Mouse (Mus musculus) heart, adult 2 months (tissue): ENCODE results near the gene Cish. TPM values are rescaled to one million over a fixed set of nuclear protein-coding genes. Genes with fewer than 3 reads are reported as not detected.

Experiments
- DNase-seq, 2 experiments: peaks; one replicate each; pipeline ENCODE4 v3.0.0; 2021
- H3K27ac ChIP-seq: fragments of 200-600 bp; 2 replicates; pipeline ENCODE4 v1.8.1; 2022
- H3K27me3 ChIP-seq: fragments of 200-500 bp; 2 replicates; pipeline ENCODE4 v1.6.1; 2012; ENCODE audit warnings: mild to moderate bottlenecking, low read length, inconsistent platforms, mixed read lengths; ENCODE audit not compliant: control insufficient read depth, insufficient read depth
- H3K36me3 ChIP-seq: fragments of 200-500 bp; 2 replicates; pipeline ENCODE4 v1.6.1; 2012; ENCODE audit warnings: low read length, inconsistent platforms; ENCODE audit not compliant: control insufficient read depth, insufficient read depth
- H3K4me1 ChIP-seq: fragments of 200-500 bp; 2 replicates; pipeline ENCODE4 v1.6.1; 2011; ENCODE audit warnings: low read length; ENCODE audit not compliant: control insufficient read depth, insufficient read depth
- H3K4me3 ChIP-seq: fragments of 200-600 bp; 2 replicates; pipeline ENCODE4 v1.8.1; 2022
- H3K79me2 ChIP-seq: fragments of 200-500 bp; replicated peaks from 2 replicates; pipeline ENCODE4 v1.6.1; 2012; ENCODE audit warnings: mild to moderate bottlenecking, inconsistent platforms, low read length, moderate library complexity, mixed read lengths; ENCODE audit not compliant: control insufficient read depth, insufficient read depth
- H3K9ac ChIP-seq: fragments of 200-500 bp; 2 replicates; pipeline ENCODE4 v1.6.1; 2012; ENCODE audit warnings: low read depth, mild to moderate bottlenecking, control low read depth, inconsistent platforms, low read length, mixed read lengths
- CTCF ChIP-seq: fragments of 200-600 bp; IDR thresholded peaks from 2 replicates; pipeline ENCODE4 v1.8.1; 2022; ENCODE audit warnings: antibody characterized with exemption, mild to moderate bottlenecking, moderate library complexity
- EP300 ChIP-seq: fragments of 200-500 bp; IDR thresholded peaks from 2 replicates; pipeline ENCODE4 v1.6.1; 2011; ENCODE audit warnings: low read depth, low read length, control low read depth; ENCODE audit not compliant: insufficient read depth
- POLR2A ChIP-seq: fragments of 200-500 bp; IDR thresholded peaks from 2 replicates; pipeline ENCODE4 v1.6.1; 2011; ENCODE audit warnings: mild to moderate bottlenecking, low read depth, low read length, control low read depth; ENCODE audit not compliant: insufficient read depth
- WGBS: fragments of 180-500 bp; shearing (Covaris S2); methylation state at CpG from one replicate; pipeline ENCODE4 v1.1.7; 2018; 5-methylcytosine and 5-hydroxymethylcytosine counted together
- intact Hi-C: fragments of 180-260 bp; cut with DNase I; formaldehyde crosslinking; loops from one replicate; pipeline ENCODE4 v1.15.1; 2025
- polyA plus RNA-seq: library from polyadenylated mRNA; depleted of rRNA; stranded (reverse); fragments of >200 nt; gene quantifications from 2 replicates; pipeline ENCODE4 v1.2.3, GENCODE M21; 2012
- total RNA-seq, 2 experiments: library from RNA; stranded (reverse); gene quantifications; 2 replicates each; pipeline ENCODE4 v1.2.3; 2021

Gene Cish
- total and polyA plus RNA-seq, 3 experiments, result 118 to 167 (median 151) TPM

DNA sequence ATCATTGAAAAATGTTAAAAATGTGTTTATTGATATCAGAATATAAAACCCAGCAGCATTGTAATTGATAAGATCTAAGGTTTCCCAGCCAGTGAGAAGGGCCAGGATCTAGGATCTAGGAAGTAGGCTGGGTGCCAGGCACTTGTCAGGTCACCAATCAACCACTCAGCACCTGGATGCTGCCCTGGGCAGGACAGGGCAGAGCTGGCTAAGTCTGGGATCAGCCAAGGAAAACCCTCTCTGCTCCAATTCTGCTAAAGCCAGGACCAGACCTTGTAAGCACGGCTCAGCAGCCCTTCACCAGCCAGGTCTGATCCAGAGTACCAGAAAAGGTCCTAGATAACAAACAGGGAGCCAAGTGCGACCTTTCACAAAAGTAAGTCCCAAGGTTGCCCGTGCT lies 40.9 kb upstream of the Cish start:
- Histone ChIP-seq H3K27me3 (no peaks in the 10 kb centered on the region), H3K27ac (peak overlapping the region; percentile 84), H3K4me3 (no peak overlapping the region), H3K9ac (no peak overlapping the region), H3K79me2 (no peaks in the 10 kb centered on the region), H3K36me3 (peaks cover 2% of the 10 kb centered on the region; the same call in 1 of the 2 replicates), H3K4me1 (peaks cover 4% of the 10 kb centered on the region)
- no peak for DNase-seq
- 63% methylated on average over 3 of the region's 3 CpGs for WGBS
- intact Hi-C loops, result loop anchor here (10.0 kb wide), 1 partner anchor 90 kb away; no protein-coding TSS in a partner anchor
- TF ChIP-seq EP300 (no peak), CTCF (no peak), POLR2A (no peak)

DNA sequence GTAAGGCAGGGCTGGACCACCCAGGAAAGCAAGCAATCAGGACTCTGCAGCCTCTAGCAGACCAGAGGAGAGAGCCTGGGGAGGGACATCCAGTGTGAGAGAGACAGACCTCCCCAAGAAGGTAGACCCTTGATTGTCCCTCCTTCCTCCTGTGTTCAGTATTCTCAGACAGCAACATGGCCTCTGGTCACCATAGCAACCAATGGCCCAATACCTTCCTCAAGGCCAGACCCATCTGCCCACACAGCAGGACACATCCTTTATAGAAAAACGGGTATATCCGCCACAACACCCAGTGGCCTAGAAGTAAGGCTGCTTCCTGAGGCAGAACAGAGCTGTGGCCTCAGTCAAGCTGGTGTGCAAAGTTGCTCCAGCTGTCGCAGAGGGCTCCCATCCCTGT lies 40.2 kb upstream of the Cish start:
- intact Hi-C loops, result loop anchor here (10.0 kb wide), 1 partner anchor 91 kb away; no protein-coding TSS in a partner anchor
- H3K4me3 ChIP-seq, result no peak overlapping the region

DNA sequence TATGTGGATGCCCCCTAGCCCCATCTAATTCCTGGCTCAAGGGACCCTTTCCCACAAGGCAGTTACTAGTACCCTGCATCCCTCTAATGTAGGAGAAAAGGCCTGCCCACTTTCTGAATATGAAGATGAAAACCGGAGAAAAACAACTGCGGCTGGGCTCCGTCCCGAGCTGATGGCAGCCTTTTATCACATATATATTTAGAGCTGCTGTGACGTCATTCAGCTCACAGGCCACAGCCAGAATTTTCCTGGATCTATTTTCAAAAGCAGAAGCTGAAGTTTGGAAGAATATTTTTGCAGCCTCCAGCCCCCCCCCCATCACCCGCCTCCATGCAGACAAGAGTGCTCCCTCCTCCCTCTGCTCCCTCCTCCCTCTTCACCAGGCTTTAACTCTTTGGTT lies 36.3 kb upstream of the Cish start:
- 19% methylated on average over 6 of the region's 6 CpGs for WGBS
- intact Hi-C loops, result loop anchor here (10.0 kb wide), 1 partner anchor 95 kb away; no protein-coding TSS in a partner anchor
- no peak overlapping the region for H3K4me3 ChIP-seq
- TF ChIP-seq EP300 (no peak), POLR2A (no peak), CTCF (no peak)
- H3K36me3 ChIP-seq, result peaks cover 2% of the 10 kb centered on the region; the same call in 1 of the 2 replicates
- DNase-seq, result no peak
- H3K4me1 ChIP-seq, result peaks cover 4% of the 10 kb centered on the region
- H3K9ac ChIP-seq, result no peak overlapping the region
- H3K27me3 ChIP-seq, result no peaks in the 10 kb centered on the region
- H3K79me2 ChIP-seq, result no peaks in the 10 kb centered on the region
- H3K27ac ChIP-seq, result peak overlapping the region; percentile 72

More for the DNA sequence above, 40.2 kb upstream of the Cish start:
- peaks cover 4% of the 10 kb centered on the region for H3K4me1 ChIP-seq
- TF ChIP-seq POLR2A (no peak), EP300 (no peak), CTCF (no peak)
- DNase-seq, result no peak
- WGBS, result 68% methylated on average over 3 of the region's 3 CpGs
- no peaks in the 10 kb centered on the region for H3K79me2 ChIP-seq
- peaks cover 2% of the 10 kb centered on the region; the same call in 1 of the 2 replicates for H3K36me3 ChIP-seq
- no peak overlapping the region for H3K9ac ChIP-seq
- H3K27me3 ChIP-seq, result no peaks in the 10 kb centered on the region
- peak overlapping the region; percentile 84 for H3K27ac ChIP-seq

DNA sequence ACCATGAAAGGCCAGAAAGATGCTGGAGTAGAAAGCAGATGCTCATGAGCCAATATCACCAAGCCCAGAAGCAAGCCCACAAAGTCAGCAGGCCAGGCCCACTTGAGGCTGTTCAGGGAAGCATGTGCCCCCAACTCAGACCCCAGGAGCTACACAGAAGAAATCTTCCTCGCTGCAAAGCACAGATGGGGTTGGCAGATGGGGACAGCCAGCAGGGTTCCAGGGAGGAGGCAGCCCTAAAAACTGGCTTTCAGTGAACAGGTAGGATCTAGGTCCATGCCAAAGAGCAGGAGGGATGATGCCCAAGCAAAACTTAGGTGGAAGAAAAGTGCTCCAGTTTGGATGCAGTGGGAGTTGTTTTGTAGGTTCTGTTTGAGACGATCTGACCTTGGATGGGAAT lies 35.4 kb upstream of the Cish start:
- H3K36me3 ChIP-seq, result peaks cover 2% of the 10 kb centered on the region; the same call in 1 of the 2 replicates
- H3K9ac ChIP-seq, result no peak overlapping the region
- H3K27ac ChIP-seq, result no peak overlapping the region
- intact Hi-C loops, result no loop called here
- H3K4me3 ChIP-seq, result no peak overlapping the region
- no peaks in the 10 kb centered on the region for H3K27me3 ChIP-seq
- peaks cover 3% of the 10 kb centered on the region for H3K4me1 ChIP-seq
- DNase-seq, result no peak
- no peak for TF ChIP-seq EP300
- no peak for TF ChIP-seq CTCF
- no peak for TF ChIP-seq POLR2A
- H3K79me2 ChIP-seq, result no peaks in the 10 kb centered on the region
- 71% methylated on average over 2 of the region's 2 CpGs for WGBS

- Histone ChIP-seq H3K27me3 (no peaks in the 10 kb centered on the region), H3K36me3 (peaks cover 2% of the 10 kb centered on the region; the same call in 1 of the 2 replicates), H3K4me3 (no peak overlapping the region), H3K27ac (no peak overlapping the region), H3K4me1 (peaks cover 3% of the 10 kb centered on the region), H3K79me2 (no peaks in the 10 kb centered on the region), H3K9ac (no peak overlapping the region)
- intact Hi-C loops, result no loop called here
- TF ChIP-seq EP300 (no peak), POLR2A (no peak)
- 65% methylated on average over 8 of the region's 8 CpGs for WGBS
- DNase-seq, result no peak
Measured at GRCm38 (mm10) chr9:107260836-107261235, 35.0 kb upstream of the Cish start.

- H3K27ac ChIP-seq, result no peak overlapping the region
- H3K36me3 ChIP-seq, result peaks cover 2% of the 10 kb centered on the region; the same call in 1 of the 2 replicates
- H3K9ac ChIP-seq, result no peak overlapping the region
- intact Hi-C loops, result no loop called here
- no peak for TF ChIP-seq CTCF
- no peak for TF ChIP-seq EP300
- no peak for TF ChIP-seq POLR2A
- H3K4me3 ChIP-seq, result no peak overlapping the region
- H3K27me3 ChIP-seq, result no peaks in the 10 kb centered on the region
- no peak for DNase-seq
- peaks cover 3% of the 10 kb centered on the region for H3K4me1 ChIP-seq
- WGBS, result 66% methylated on average over 6 of the region's 6 CpGs
- H3K79me2 ChIP-seq, result no peaks in the 10 kb centered on the region
Measured at GRCm38 (mm10) chr9:107261792-107262191, 34.0 kb upstream of the Cish start.
